Mouse (Mus musculus): Measurements from ENCODE around the gene Pcnx.

GRCm38 (mm10) chr12:81820700-81821099 lies 39.1 kb upstream of the Pcnx start:
- TF ChIP-seq CTCF (IDR thresholded peaks at IDR 0.05; ENCODE audit: borderline replicate concordance, control insufficient read depth, extremely low read depth, insufficient read depth, low read length, poor library complexity) (no peak), POLR2A (IDR thresholded peaks at IDR 0.05; ENCODE audit: control insufficient read depth, extremely low read depth, insufficient read depth, low read length, poor library complexity) (no peak)

All from thymus, adult 2 months (tissue).